Mouse (Mus musculus): ENCODE data around the gene Apobec3.
"Not testable (repeated sequence)": the region's sequence is repeated elsewhere in the genome, so short reads cannot be mapped to it uniquely, and the experiment has no call there.

Gene Apobec3

DNA sequence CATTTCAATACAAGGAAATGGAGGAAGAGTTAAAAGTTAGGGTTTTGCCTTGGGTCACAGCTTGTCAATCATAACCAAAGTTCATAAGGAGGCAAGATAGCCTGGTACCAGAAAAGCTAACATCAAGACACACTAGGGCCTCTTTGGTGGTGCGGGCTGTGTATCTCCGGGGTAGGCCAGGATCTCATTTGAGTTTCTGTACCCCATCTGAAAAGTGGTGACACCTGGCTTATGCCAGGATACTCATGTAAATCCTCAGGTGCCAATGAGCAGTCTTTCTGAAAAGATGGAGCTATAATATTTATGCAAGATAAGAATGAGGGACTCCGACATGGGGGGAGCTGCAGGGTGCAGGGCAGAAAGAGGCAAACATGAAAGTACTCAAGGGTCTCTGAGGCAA is 36.9 kb downstream of the Apobec3 start:
- no peak for DNase-seq (ENCODE audit: low spot score)

DNA sequence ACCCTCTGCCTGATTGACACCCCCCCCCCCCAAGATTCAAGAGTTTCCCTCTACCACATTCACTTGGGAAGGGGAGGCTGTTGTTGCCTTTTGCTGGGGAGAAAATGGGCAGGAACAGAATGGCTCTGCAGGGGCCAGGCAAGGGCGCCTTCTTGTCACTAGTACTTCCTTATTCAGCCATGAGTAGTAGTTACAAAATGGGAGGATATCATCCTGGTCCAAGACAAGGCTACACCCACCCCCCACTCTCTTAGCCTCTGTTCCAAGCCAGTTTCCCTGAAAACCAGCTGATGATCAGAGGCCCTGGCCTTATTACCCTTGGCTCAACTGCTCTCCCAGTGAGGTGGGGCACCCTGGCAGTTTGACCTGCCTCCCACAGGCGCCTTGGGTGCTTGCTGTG is 37.3 kb downstream of the Apobec3 start:
- no peak for DNase-seq (ENCODE audit: low spot score)

DNA sequence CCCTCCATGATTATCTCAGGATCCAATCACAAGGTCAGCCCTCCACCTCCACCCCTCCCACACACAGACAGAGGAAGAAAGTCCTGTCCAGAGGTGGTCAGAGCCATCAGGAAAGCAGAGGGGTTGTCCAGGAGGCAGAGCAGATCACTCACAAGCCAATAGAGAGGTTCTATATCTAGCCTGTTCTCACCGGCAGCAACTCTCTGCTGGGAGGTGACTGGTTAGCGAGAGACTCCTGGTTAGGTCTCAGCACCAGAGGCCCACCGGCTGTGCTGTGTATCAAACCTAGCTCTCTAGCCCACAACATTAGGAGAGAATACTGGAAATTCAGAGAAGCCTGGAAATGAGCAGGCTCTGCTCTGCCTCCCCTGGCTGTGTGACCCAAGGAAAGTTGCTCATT is 38.3 kb downstream of the Apobec3 start:
- DNase-seq (ENCODE audit: low spot score): no peak

GRCm38 (mm10) chr15:79931496-79932141 is 40.2 kb downstream of the Apobec3 start:
- DNase-seq (ENCODE audit: low spot score): no peak

GRCm38 (mm10) chr15:79932323-79932987 is 41.0 kb downstream of the Apobec3 start:
- DNase-seq (ENCODE audit: low spot score): peak; percentile 94

GRCm38 (mm10) chr15:79933052-79933669 is 41.7 kb downstream of the Apobec3 start:
- DNase-seq (ENCODE audit: low spot score): no peak

DNA sequence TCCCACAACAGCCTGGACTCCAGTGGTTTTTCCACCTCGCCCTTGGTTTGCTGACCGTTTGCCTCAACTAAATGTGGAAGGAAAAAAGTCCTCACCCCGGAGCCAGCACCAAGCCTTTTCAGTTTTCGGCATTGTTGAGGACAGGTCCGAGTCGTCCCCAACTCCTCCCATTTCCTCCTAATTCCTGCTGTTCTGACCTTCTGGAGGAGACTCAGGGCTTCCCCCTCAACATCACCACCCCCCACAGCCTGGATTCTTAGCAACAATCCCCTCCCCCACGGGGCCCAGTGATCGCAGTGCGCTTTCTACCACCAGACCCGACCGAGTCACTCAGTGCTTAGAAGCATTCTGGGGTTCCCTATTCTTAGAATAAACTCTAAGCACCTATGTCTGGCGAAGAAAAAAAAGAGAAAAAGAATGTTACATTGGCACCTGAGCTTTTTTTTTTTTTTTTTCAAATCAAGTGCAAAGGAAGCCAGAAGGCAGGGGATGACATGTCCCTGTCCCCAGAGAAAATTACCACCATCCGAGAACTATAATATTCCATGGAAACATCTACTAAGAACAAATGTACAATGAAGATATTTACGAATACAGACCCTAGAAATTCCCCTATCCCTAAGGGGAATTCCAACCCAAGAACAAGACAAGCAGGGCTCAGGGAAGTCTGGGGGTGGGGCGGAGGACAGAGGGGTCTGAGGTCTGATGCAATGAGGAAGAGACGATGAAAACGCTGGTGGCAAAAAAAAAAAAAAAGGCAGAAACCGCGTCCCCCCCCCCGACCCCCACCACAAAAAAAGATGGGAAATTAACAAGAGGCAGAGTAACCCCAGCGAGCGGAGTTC is 42.4 kb downstream of the Apobec3 start:
- no peak for DNase-seq (ENCODE audit: low spot score)

- no peak for DNase-seq (ENCODE audit: low spot score)
These were observed 43.3 kb downstream of the Apobec3 start for GRCm38 (mm10) chr15:79934776-79935175.

DNA sequence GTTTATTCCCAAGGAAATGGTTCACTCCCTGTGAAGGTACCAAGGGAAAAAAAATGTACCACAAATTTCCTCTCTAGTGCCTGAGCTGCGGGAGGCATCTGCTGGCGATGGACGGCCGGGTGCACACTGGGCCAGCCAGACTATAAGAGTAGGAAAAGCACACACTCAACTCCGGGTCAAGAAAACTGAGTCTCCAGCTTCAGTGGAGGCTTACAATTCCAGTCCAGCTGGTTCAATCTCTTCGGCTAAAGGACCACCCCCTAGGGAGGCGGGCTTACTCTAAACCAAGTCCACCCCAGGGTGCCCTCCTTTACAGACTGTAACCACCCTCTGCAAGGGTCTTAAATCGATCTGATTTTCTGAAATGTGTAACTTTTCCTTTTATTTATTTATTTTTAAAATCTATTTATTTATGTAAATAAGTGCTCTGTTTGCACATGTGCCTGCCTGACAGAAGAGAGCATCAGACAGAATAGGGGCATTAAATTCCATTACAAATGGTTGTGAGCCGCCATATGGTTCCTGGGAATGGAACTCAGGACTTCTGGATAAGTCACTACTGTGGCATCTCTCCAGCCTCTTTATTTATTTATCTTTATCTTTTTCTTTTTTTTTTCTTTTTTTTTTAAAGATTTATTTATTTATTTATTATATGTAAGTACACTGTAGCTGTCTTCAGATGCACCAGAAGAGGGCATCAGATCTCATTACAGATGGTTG is 44.4 kb downstream of the Apobec3 start:
- no peak for DNase-seq (ENCODE audit: low spot score)

- DNase-seq (ENCODE audit: low spot score): no peak
These were observed 44.9 kb downstream of the Apobec3 start for GRCm38 (mm10) chr15:79936374-79936751.

DNA sequence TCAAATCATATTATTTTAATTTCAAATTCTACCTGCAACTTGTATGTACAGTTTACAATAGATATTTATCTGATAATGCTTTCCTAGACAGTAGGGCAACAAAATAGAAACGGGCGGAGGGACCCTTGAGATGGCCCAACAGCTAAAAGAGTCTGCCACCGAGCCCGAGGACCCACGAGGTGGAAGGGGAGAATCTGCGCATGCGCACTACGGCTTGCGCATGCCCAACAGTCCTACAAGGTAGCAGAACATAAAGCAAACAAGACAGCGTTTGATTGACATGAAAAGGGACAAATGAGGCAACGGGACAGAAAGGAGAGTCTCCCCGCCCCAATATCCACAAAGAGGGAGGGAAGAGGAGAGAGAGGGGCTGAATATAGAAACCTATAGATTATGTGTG is 47.6 kb downstream of the Apobec3 start:
- no peak for DNase-seq (ENCODE audit: low spot score)

- DNase-seq (ENCODE audit: low spot score): not testable (repeated sequence)
These were observed 48.0 kb downstream of the Apobec3 start for GRCm38 (mm10) chr15:79939501-79939900.

GRCm38 (mm10) chr15:79939913-79940312 is 48.5 kb downstream of the Apobec3 start:
- DNase-seq (ENCODE audit: low spot score): no peak

DNA sequence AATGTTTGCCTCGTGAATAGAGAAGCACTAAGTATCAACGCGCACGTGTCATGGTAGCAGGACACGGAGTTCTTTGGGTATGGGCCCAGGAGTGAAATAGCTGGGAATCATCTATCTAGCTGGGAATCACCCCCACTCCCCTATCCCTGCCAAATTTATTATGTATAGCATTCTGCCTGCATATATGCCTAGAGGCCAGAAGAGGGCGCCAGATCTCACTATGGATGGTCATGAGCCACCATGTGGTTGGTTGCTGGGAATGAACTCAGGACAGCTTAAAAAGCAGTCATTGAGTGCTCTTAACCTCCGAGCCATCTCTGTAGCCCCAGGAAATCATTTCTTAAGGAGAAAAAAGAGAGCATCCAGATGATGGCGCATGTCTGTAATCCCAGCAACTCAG is 49.5 kb downstream of the Apobec3 start:
- no peak for DNase-seq (ENCODE audit: low spot score)

GRCm38 (mm10) chr15:79942541-79942940 is 51.1 kb downstream of the Apobec3 start:
- DNase-seq (ENCODE audit: low spot score): no peak

DNA sequence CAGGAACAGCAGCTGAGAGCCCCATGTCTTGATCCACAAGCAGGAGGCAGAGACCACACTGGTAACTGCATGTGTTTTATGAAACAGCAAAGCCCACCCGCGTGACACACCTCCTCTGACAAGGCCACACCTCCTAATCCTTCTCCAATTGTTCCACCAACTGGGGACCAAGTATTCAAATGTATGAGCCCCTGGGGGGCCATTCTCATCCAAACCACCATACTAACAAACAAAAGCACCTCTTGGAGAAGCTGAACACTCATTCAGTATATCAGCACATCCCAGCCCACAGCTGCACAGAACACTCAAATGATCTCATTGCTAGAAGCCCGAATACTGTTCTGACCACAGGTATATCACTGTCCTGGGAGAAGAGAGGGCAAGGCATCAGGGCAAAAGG is 52.1 kb downstream of the Apobec3 start:
- no peak for DNase-seq (ENCODE audit: low spot score)

DNA sequence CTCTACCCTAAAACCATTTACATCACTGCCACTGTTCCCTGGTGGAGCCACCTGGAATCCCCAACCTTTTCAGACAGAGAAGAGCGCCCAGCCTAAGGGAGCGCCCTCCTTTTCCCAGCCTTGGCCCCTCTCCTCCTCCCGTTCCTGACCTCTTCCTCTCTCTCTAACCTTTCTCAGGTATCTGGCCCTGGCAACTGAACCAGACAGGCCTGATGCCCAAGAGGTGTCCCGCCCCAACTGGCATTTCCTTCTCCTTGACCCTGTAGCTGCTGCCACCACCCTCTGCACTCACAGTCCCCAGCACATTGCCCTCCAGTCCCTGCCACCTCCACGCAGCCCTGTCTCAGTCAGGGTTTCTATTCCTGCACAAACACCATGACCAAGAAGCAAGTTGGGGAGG is 53.5 kb downstream of the Apobec3 start:
- DNase-seq (ENCODE audit: low spot score): no peak

DNA sequence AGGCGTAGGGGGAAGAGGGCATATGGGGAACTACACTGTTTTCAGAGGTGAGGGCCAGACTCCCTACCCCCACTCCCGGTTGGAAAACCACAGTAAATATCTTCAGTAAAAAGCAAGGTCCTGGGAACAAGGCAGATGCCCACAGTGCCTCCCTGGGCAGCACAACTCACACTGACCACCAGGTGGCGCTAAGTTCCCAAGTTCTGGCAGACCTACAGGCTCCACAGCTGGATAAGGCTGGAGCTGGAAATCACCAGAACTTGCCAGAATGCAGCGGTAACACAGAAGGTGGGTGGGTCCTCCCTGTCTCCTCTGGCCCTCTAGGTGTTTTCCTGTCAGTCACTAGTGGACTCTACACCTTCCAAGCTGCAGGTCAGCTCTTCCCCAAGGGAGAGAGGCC is 54.6 kb downstream of the Apobec3 start:
- peak; percentile 95 for DNase-seq (ENCODE audit: low spot score)

- no peak for DNase-seq (ENCODE audit: low spot score)
These were observed 55.3 kb downstream of the Apobec3 start for GRCm38 (mm10) chr15:79946790-79947189.

- DNase-seq (ENCODE audit: low spot score): no peak
These were observed 56.2 kb downstream of the Apobec3 start for GRCm38 (mm10) chr15:79947681-79948080.

DNA sequence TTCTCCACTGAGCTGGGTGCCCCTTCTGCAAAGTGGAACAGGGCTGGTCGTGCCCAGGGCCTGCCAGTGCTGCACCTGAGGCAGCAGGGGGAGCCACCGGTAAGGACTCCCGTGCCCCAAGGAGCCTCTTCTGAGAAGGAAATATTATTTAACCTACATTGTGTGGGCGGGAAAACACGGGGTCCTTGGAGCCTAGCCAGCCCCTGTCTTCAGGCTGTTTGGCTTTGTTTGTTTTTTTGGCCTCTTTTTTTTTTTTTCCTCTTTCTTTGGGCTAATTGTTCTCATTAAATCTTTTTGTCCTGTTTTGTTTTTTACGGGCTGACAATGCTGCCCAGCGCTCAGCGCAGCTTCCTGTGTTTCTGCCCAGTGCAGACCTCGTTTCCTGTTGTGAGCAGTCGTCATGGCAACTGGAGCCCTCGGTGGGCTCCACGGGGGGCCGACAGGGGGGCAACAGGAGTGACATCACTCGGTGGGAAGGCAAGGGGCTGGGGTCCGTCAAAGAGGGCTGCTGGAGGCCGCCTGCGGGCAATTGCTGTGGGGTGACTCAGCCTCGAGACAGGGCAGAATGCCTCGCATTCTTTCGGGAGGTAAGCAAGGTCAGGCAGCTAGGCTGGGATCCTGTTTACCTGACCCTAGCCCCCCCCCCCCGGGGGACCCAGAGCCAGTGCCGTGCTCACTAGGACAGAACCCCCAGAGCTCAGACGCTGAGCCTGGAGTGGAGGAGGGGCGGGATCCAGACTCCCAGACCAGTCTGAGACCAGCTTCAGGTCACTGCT is 59.0 kb downstream of the Apobec3 start:
- DNase-seq (ENCODE audit: low spot score): peak; percentile 82

All from testis, postnatal 10 days (tissue).